Mouse (Mus musculus) hindbrain, embryonic 12.5 days (tissue): ENCODE measurements around the gene Gm5861. TPM values are rescaled to one million over a fixed set of nuclear protein-coding genes. Genes with fewer than 3 reads are reported as not detected.
"Not testable (repeated sequence)": the region's sequence is repeated elsewhere in the genome, so short reads cannot be mapped to it uniquely, and the experiment has no call there.

Source experiments
- ATAC-seq: fragments of 200-750 bp; cut with Nextera tagmentation; 2 replicates; pipeline ENCODE4 v1.8.0; 2017; ENCODE audit warnings: moderate TSS enrichment; ENCODE audit not compliant: low FRiP score
- H3K27ac ChIP-seq: fragments of 300-500 bp; sonication (generic); 2 replicates; pipeline ENCODE4 v1.5.1; 2016; ENCODE audit warnings: mild to moderate bottlenecking
- H3K27me3 ChIP-seq: fragments of 300-500 bp; sonication (generic); 2 replicates; pipeline ENCODE4 v1.6.1; 2016; ENCODE audit warnings: mild to moderate bottlenecking
- H3K36me3 ChIP-seq: fragments of 300-500 bp; sonication (generic); 2 replicates; pipeline ENCODE4 v1.6.1; 2016; ENCODE audit warnings: mild to moderate bottlenecking
- H3K4me1 ChIP-seq: fragments of 300-500 bp; sonication (generic); 2 replicates; pipeline ENCODE4 v1.6.1; 2016
- H3K4me2 ChIP-seq: fragments of 300-500 bp; sonication (generic); replicated peaks from 2 replicates; pipeline ENCODE4 v1.6.1; 2016; ENCODE audit warnings: mild to moderate bottlenecking
- H3K4me3 ChIP-seq: fragments of 300-500 bp; sonication (generic); 2 replicates; pipeline ENCODE4 v1.5.1; 2016; ENCODE audit warnings: mild to moderate bottlenecking
- H3K9ac ChIP-seq: fragments of 300-500 bp; sonication (generic); 2 replicates; pipeline ENCODE4 v1.6.1; 2016; ENCODE audit warnings: mild to moderate bottlenecking, moderate library complexity
- H3K9me3 ChIP-seq: fragments of 300-500 bp; sonication (generic); replicated peaks from 2 replicates; pipeline ENCODE4 v1.6.1; 2016; ENCODE audit warnings: mild to moderate bottlenecking
- WGBS: fragments of 180-500 bp; shearing (Covaris S2); methylation state at CpG from one replicate; pipeline ENCODE4 v1.1.7; 2016; 5-methylcytosine and 5-hydroxymethylcytosine counted together
- polyA plus RNA-seq: library from polyadenylated mRNA; unstranded; fragments of >200 nt; fragmentation: Nextera tagmentation; extraction: Ambion mirVana; gene quantifications from 2 replicates; pipeline ENCODE4 v1.2.1, GENCODE M21; 2016

Gm5861 gene
- polyA plus RNA-seq = not detected in 2 replicates

DNA sequence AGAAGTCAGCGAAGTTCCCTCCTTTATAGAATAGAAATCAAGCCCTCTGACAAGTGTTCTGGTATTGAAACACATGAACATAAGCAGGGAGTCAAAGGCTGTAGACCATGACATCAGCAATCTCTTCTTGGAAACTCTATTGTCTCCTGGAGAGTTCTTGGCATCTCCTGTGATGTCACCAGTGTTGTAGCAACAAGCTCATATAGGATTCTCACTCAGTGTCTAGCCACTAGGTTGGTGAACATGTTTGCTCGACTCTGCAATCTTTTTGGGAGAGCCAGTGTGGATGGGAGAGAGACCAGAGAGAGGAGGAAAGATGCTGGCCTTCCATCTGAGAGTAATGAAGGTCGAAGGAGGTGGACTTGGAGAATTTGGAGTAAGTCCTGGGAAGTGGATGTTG is at the start of gene Gm5861:
Gene Gm5861, plus strand, starts transcription at position 301 of the 400 bp plus-strand sequence.
- not testable (repeated sequence) for H3K4me2 ChIP-seq, H3K36me3 ChIP-seq, H3K27ac ChIP-seq, H3K4me3 ChIP-seq, ATAC-seq, H3K4me1 ChIP-seq, H3K27me3 ChIP-seq, H3K9me3 ChIP-seq, H3K9ac ChIP-seq
- WGBS = 48% methylated on average over 2 of the region's 3 CpGs

DNA sequence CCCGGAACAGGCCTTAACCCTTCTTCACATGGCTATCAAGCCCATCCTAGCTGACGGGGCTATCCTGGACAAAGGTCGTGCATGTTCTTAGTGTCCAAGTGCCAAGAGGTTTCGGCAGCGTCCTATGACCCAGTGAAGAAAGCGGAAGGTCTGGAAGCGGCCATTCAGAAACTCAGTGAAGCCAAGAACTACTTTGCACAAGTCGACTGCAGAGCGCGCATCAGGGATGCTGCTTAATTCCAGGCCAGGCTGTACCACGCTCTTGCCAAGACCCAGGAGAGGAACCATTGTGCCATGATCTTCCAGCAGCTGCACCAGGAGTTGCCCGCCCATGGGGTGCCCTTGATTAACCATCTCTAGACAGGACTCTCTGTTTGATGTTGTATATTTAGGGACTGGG is 44.8 kb upstream of the Gm5861 start:
- H3K9ac ChIP-seq, ATAC-seq, H3K4me2 ChIP-seq, H3K4me1 ChIP-seq, H3K36me3 ChIP-seq, H3K9me3 ChIP-seq, H3K4me3 ChIP-seq, H3K27ac ChIP-seq, H3K27me3 ChIP-seq: not testable (repeated sequence)
- WGBS = 97% methylated on average over 12 of the region's 12 CpGs

Other genes starting within 250 kb of the Gm5861 start
- gene Gm8871, start 235.3 kb upstream of the Gm5861 start, polyA plus RNA-seq = not detected in 2 replicates
- not detected in 2 replicates for gene Gm8857, start 235.3 kb upstream of the Gm5861 start, polyA plus RNA-seq
- not detected in 2 replicates for gene Gm8879, start 55.4 kb upstream of the Gm5861 start, polyA plus RNA-seq
- not detected in 2 replicates for gene Gm8890, start 73.0 kb downstream of the Gm5861 start, polyA plus RNA-seq
- not detected in 2 replicates for gene Speer1, start 158.4 kb downstream of the Gm5861 start, polyA plus RNA-seq
- not detected in 2 replicates for gene Gm8897, start 233.3 kb downstream of the Gm5861 start, polyA plus RNA-seq